Mouse (Mus musculus) intestine, embryonic 16.5 days (tissue): ENCODE data around the gene Ccs. TPM values are rescaled to one million over a fixed set of nuclear protein-coding genes. Genes with fewer than 3 reads are reported as not detected.

Experiments used
- ATAC-seq: fragments of 200-750 bp; cut with Nextera tagmentation; 2 replicates; pipeline ENCODE4 v1.8.0; 2017; ENCODE audit warnings: moderate TSS enrichment, moderate library complexity
- H3K27ac ChIP-seq: fragments of 300-500 bp; sonication (generic); 2 replicates; pipeline ENCODE4 v1.5.1; 2014; ENCODE audit warnings: mild to moderate bottlenecking, low read length
- H3K27me3 ChIP-seq: fragments of 300-500 bp; sonication (generic); replicated peaks from 2 replicates; pipeline ENCODE4 v1.6.1; 2014; ENCODE audit warnings: low read length, control low read depth, mixed read lengths; ENCODE audit not compliant: control insufficient read depth, insufficient read depth
- H3K36me3 ChIP-seq: fragments of 300-500 bp; sonication (generic); 2 replicates; pipeline ENCODE4 v1.6.1; 2014; ENCODE audit warnings: low read length, control low read depth; ENCODE audit not compliant: control insufficient read depth, insufficient read depth
- H3K4me1 ChIP-seq: fragments of 300-500 bp; sonication (generic); 2 replicates; pipeline ENCODE4 v1.6.1; 2014; ENCODE audit warnings: low read length, control low read depth, mixed read lengths; ENCODE audit not compliant: control insufficient read depth, insufficient read depth
- H3K4me2 ChIP-seq: fragments of 300-500 bp; sonication (generic); 2 replicates; pipeline ENCODE4 v1.6.1; 2014; ENCODE audit warnings: low read depth, low read length, control low read depth
- H3K4me3 ChIP-seq: fragments of 300-500 bp; sonication (generic); 2 replicates; pipeline ENCODE4 v1.5.1; 2014; ENCODE audit warnings: mild to moderate bottlenecking, low read length
- H3K9ac ChIP-seq: fragments of 300-500 bp; sonication (generic); 2 replicates; pipeline ENCODE4 v1.6.1; 2014; ENCODE audit warnings: low read depth, low read length
- H3K9me3 ChIP-seq: fragments of 300-500 bp; sonication (generic); 2 replicates; pipeline ENCODE4 v1.6.1; 2016; ENCODE audit warnings: low read length, control low read depth; ENCODE audit not compliant: control insufficient read depth
- WGBS: fragments of 180-500 bp; shearing (Covaris S2); extraction: QIAGEN DNeasy Blood & Tissue Kit; methylation state at CpG from one replicate; pipeline ENCODE4 v1.1.7; 2014; 5-methylcytosine and 5-hydroxymethylcytosine counted together
- polyA plus RNA-seq: library from polyadenylated mRNA; unstranded; fragments of >200 nt; fragmentation: Nextera tagmentation; extraction: Ambion mirVana; gene quantifications from 2 replicates; pipeline ENCODE4 v1.2.1, GENCODE M21; 2015

Ccs gene
- polyA plus RNA-seq, 1 experiment from 2014 or later: 65.8 TPM

DNA sequence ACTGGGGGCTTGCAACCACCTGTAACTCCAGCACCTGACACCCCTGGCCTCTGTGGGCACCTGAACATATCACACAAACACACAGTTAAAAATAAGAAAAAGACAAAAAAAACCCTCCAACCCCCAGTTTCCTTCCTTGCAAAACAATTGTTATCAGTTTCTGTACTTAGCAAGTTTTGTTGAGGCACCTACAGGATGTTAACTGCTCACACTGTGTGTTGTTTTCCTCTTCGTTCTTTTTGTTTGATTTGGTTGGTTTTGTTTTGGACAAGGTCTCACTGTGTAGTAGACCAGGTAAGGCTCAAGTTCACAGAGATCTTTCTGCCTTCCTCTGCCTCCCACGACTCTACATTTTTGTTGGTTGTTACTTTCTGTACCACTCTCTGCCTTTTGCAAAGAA, 3.5 kb upstream of the Ccs start:
- Histone ChIP-seq H3K4me1 (peaks cover 11% of the 10 kb centered on the region), H3K27me3 (peaks cover 9% of the 10 kb centered on the region; the same call in 1 of the 2 replicates), H3K9me3 (no peaks in the 10 kb centered on the region), H3K27ac (no peak overlapping the region), H3K4me3 (no peak overlapping the region), H3K36me3 (no peaks in the 10 kb centered on the region), H3K9ac (no peak overlapping the region), H3K4me2 (no peak overlapping the region)
- no peak for ATAC-seq
- 67% methylated on average over 2 of the region's 2 CpGs for WGBS

DNA sequence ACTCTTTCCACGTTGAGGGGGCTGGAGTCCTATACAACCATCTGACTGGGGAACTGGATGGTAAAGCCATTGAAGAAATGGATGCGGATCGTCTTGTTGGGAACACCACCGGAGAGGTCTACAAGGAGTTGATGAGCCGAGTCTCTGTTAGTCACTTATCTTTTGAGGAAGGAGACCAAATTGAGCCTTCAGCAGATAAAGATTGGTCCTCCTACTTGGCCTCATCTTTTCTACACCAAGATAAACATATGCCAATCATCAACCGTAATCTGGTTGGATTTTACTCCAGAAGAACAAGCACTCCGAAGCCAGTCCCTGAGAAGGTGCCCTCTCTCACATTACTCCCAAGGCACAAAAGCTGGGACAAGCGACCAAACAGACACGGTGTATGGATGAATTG, 1.7 kb upstream of the Ccs start:
- 80% methylated on average over 9 of the region's 9 CpGs for WGBS
- peaks cover 9% of the 10 kb centered on the region; the same call in 1 of the 2 replicates for H3K27me3 ChIP-seq
- ATAC-seq: no peak

DNA sequence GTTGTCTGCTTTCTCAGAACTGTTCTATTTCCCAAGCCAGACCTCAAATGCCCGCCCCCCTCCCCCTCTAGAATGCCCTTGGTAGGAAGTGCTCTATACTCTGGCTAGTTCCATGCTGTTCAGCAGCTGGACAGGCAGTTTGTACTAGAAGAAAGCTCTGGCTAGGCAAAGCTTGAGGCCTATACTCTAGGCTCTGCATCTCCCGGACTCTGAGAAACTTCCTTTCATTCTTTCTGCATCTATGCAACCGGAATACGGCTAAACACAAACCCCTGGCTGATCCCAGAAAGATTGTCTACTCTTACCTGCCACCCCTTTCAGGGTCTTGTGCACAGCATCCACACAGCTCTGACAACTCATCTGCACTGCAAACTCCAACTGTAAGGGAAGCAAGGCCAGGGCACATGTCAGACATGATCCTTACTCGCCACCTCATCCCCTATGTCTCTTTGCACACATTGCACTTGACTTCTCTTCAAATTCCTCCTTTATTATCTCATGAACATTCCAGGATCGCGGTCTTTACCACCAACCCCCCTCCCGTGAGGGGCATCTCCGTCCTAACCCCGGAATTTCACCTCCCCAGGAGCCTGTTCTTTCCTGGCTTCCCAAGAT, 499 bp downstream of the Ccs start:
- WGBS: 29% methylated on average over 10 of the region's 10 CpGs
- Histone ChIP-seq H3K36me3 (no peaks in the 10 kb centered on the region), H3K27me3 (peaks cover 9% of the 10 kb centered on the region; the same call in 1 of the 2 replicates), H3K4me3 (peak overlapping the region; percentile 63), H3K4me2 (peak overlapping the region; percentile 97), H3K4me1 (peaks cover 14% of the 10 kb centered on the region), H3K9me3 (no peaks in the 10 kb centered on the region), H3K27ac (no peak overlapping the region), H3K9ac (peak overlapping the region; percentile 78)
- peak; percentile 49 for ATAC-seq

More for the DNA sequence above, 1.7 kb upstream of the Ccs start:
- no peaks in the 10 kb centered on the region for H3K36me3 ChIP-seq
- H3K4me2 ChIP-seq: no peak overlapping the region
- H3K9ac ChIP-seq: no peak overlapping the region
- no peaks in the 10 kb centered on the region for H3K9me3 ChIP-seq
- H3K27ac ChIP-seq: no peak overlapping the region
- H3K4me1 ChIP-seq: peaks cover 14% of the 10 kb centered on the region
- no peak overlapping the region for H3K4me3 ChIP-seq

- no peak overlapping the region for H3K27ac ChIP-seq
- H3K27me3 ChIP-seq: peaks cover 9% of the 10 kb centered on the region; the same call in 1 of the 2 replicates
- H3K36me3 ChIP-seq: no peaks in the 10 kb centered on the region
- no peak overlapping the region for H3K4me3 ChIP-seq
- ATAC-seq: no peak
- H3K9ac ChIP-seq: no peak overlapping the region
- no peaks in the 10 kb centered on the region for H3K9me3 ChIP-seq
- H3K4me1 ChIP-seq: peaks cover 14% of the 10 kb centered on the region
- no peak overlapping the region for H3K4me2 ChIP-seq
- 97% methylated on average over 6 of the region's 6 CpGs for WGBS
Observed at GRCm38 (mm10) chr19:4837049-4837448, 2.1 kb downstream of the Ccs start.

DNA sequence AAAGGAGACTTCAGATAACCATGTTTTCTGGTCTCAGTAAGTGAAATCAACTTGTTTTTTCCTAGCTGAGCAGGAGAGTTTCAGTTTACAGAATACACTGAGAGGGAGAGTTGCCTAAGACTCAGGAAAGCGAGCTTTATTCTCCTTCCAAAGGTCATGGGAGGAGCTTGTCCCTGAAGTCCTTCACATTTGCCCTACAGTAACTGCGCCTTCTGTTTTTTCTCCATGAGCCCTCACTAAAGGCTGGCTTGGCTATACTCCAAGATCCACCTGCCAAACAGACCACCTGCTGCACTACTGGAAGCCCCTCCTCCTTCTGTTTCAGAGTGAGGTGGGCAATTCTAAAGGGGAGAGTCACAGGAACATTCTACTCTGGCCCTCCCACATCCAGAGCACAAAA, 3.0 kb downstream of the Ccs start:
- Histone ChIP-seq H3K9ac (no peak overlapping the region), H3K9me3 (no peaks in the 10 kb centered on the region), H3K4me3 (no peak overlapping the region), H3K4me1 (peaks cover 14% of the 10 kb centered on the region), H3K27ac (peak overlapping the region; percentile 30; the same call in 1 of the 2 replicates), H3K36me3 (no peaks in the 10 kb centered on the region), H3K4me2 (no peak overlapping the region), H3K27me3 (peaks cover 6% of the 10 kb centered on the region; the same call in 1 of the 2 replicates)
- WGBS: 51% methylated on average over 2 of the region's 2 CpGs
- no peak for ATAC-seq

DNA sequence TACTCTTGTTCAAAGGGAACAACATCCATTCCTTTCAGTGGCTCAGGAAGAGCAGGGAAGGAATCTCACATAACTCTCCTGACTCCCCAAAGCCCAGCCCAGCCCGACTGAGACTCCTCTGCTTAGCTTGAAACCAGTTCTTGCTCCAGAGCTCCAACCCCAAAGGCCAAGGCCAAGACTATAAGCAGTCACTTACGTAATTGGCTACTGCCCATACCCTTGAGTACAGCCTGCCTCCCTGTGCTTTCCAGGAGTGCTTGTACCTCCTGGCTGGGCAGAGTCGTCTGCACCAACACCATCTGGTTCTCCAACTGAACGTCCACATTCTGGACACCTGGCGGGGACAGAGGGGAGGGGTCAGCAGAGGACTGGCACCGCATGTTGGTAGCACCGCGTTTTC, 5.2 kb downstream of the Ccs start:
- WGBS: 86% methylated on average over 8 of the region's 8 CpGs
- Histone ChIP-seq H3K4me2 (no peak overlapping the region), H3K27ac (no peak overlapping the region), H3K9me3 (no peaks in the 10 kb centered on the region), H3K27me3 (no peaks in the 10 kb centered on the region), H3K36me3 (no peaks in the 10 kb centered on the region), H3K9ac (no peak overlapping the region), H3K4me1 (peaks cover 11% of the 10 kb centered on the region), H3K4me3 (no peak overlapping the region)
- ATAC-seq: no peak

DNA sequence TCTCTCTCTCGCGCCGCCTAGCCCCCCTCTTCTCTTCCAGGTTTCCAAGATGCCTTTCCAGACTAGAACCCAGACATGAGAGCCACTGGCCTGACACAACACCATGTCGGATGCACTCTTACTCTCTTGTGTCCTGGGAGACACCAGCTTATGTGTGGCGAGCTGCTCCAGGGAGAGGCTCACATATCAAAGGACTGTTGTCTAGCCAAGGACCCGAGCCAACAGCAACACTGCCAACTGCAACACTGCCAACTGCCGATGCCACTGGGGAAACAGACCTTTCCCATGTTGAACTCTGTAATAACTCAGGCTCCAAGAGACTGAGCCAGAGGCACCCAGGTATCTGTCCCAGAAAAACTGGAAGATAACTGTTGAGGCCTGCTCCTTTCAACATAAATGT, 10.0 kb downstream of the Ccs start:
- Histone ChIP-seq H3K27me3 (no peaks in the 10 kb centered on the region), H3K9ac (no peak overlapping the region), H3K9me3 (no peaks in the 10 kb centered on the region), H3K4me1 (0 out of 2 replicates have a peak, but pooled peaks cover 3% of the 10 kb centered on the region), H3K4me2 (no peak overlapping the region), H3K27ac (no peak overlapping the region), H3K36me3 (no peaks in the 10 kb centered on the region), H3K4me3 (no peak overlapping the region)
- peak; percentile 39 for ATAC-seq
- WGBS: 55% methylated on average over 7 of the region's 7 CpGs

GRCm38 (mm10) chr19:4828444-4829114, 10.6 kb downstream of the Ccs start:
- peak overlapping the region; percentile 58 for H3K27ac ChIP-seq
- peak overlapping the region; percentile 44; the same call in 1 of the 2 replicates for H3K9ac ChIP-seq
- whole genome bisulfite sequencing: 48% methylated on average over 16 of the region's 16 CpGs
- no peaks in the 10 kb centered on the region for H3K9me3 ChIP-seq
- ATAC-seq: peak; percentile 90
- 0 out of 2 replicates have a peak, but pooled peaks cover 3% of the 10 kb centered on the region for H3K4me1 ChIP-seq
- H3K36me3 ChIP-seq: 0 out of 2 replicates have a peak, but pooled peaks cover under 1% of the 10 kb centered on the region
- H3K27me3 ChIP-seq: no peaks in the 10 kb centered on the region
- H3K4me2 ChIP-seq: no peak overlapping the region
- no peak overlapping the region for H3K4me3 ChIP-seq

GRCm38 (mm10) chr19:4820678-4821303, 18.3 kb downstream of the Ccs start:
- peak; percentile 94 for ATAC-seq
- Histone ChIP-seq H3K27ac (no peak overlapping the region; the same call in 1 of the 2 replicates), H3K4me2 (no peak overlapping the region), H3K9me3 (no peaks in the 10 kb centered on the region), H3K4me1 (no peaks in the 10 kb centered on the region; the same call in 1 of the 2 replicates), H3K4me3 (no peak overlapping the region), H3K36me3 (0 out of 2 replicates have a peak, but pooled peaks cover 3% of the 10 kb centered on the region), H3K27me3 (no peaks in the 10 kb centered on the region), H3K9ac (no peak overlapping the region)
- WGBS: 58% methylated on average over 5 of the region's 5 CpGs
